Mouse (Mus musculus) splenic B cell, adult 2 months (primary cell): ENCODE results near the gene Fbxo31.

ENCODE experiments used
- DNase-seq: peaks from one replicate; pipeline ENCODE4 v3.0.0-alpha.2; 2011; ENCODE audit warnings: low read depth, low spot score
- H3K27me3 ChIP-seq: 2 replicates; pipeline ENCODE4 v1.6.1; 2012; ENCODE audit warnings: mild to moderate bottlenecking, low read length, moderate library complexity, mixed read lengths; ENCODE audit not compliant: control insufficient read depth, poor library complexity, insufficient read depth, severe bottlenecking
- H3K36me3 ChIP-seq: 2 replicates; pipeline ENCODE4 v1.6.1; 2012; ENCODE audit warnings: mild to moderate bottlenecking, low read length, moderate library complexity, mixed read lengths; ENCODE audit not compliant: control insufficient read depth, poor library complexity, insufficient read depth, severe bottlenecking

The Fbxo31 gene

GRCm38 (mm10) chr8:121573275-121573674 lies 5.3 kb downstream of the Fbxo31 start:
- no peaks in the 10 kb centered on the region for H3K27me3 ChIP-seq
- DNase-seq, result no peak
- no peaks in the 10 kb centered on the region for H3K36me3 ChIP-seq

- H3K27me3 ChIP-seq, result no peaks in the 10 kb centered on the region
- H3K36me3 ChIP-seq, result no peaks in the 10 kb centered on the region
- DNase-seq, result no peak
These were observed 6.5 kb downstream of the Fbxo31 start for GRCm38 (mm10) chr8:121572121-121572520.

GRCm38 (mm10) chr8:121570801-121571200 lies 7.8 kb downstream of the Fbxo31 start:
- H3K36me3 ChIP-seq, result no peaks in the 10 kb centered on the region
- no peak for DNase-seq
- no peaks in the 10 kb centered on the region for H3K27me3 ChIP-seq

DNA sequence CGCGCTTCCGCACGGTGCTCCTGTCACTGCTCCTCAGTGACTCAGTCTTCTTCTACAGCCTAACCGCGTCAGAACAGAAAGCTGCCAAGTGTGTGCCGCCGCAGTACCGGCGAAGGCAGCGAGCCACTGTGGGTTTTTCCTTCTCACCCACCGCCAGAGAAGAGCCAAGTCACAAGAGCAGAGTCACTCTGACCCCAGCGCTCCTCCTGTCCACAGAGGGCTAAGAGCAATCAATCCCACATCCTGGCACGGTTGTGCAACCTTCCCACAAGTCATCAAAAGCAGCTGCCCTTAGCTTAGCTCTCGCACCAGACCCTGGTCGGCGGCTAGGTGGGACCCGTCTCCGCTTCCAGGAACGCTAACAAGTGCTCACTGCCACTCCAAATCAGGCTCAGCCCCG lies 8.3 kb downstream of the Fbxo31 start:
- no peak for DNase-seq
- no peaks in the 10 kb centered on the region for H3K27me3 ChIP-seq

DNA sequence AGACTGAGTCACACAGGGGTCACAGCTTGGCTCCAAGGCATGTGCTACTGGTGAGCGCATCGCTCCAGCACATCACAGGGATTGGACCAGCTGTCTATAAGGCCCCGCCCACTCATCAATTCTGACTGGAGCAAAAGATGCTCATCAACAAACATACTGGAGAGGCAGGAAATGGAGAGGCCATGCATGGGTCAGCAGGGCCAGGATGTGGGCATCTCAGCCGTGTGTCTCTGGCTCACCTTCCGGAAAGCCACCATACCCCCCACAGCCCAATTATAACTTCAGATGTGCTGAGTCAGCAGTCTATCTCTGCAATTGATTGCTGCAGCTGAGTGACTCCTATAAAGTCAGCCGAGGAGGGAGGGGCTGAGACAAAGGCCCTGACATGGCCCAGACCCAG lies 10.3 kb downstream of the Fbxo31 start:
- peaks cover 1% of the 10 kb centered on the region; the same call in 1 of the 2 replicates for H3K36me3 ChIP-seq
- H3K27me3 ChIP-seq, result no peaks in the 10 kb centered on the region
- DNase-seq, result no peak

More for the DNA sequence above, 8.3 kb downstream of the Fbxo31 start:
- no peaks in the 10 kb centered on the region for H3K36me3 ChIP-seq

- Histone ChIP-seq H3K36me3 (peaks cover 1% of the 10 kb centered on the region; the same call in 1 of the 2 replicates), H3K27me3 (no peaks in the 10 kb centered on the region)
- DNase-seq, result no peak
These were observed 14.9 kb downstream of the Fbxo31 start for GRCm38 (mm10) chr8:121563701-121564100.

DNA sequence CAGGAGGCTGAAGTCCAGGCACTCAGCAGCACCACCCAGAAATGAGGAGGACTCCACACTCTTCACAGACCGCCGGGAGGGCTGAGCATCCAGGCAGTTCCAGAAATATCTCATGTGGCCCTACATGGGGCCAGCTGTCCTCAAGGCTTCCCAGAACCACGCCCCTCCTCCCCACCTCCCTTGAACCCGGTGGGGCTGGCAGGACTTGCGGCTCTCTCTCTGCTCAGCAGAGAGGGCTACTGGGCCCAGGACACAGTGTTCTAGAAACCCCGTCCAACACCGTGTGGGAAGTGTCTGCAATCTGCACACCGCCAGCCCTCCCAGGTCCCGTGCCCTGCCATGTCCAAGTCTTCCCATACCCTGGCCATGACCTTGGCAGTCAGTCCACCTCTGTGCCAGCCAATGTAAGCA lies 15.7 kb downstream of the Fbxo31 start:
- H3K36me3 ChIP-seq, result peaks cover 1% of the 10 kb centered on the region; the same call in 1 of the 2 replicates

DNA sequence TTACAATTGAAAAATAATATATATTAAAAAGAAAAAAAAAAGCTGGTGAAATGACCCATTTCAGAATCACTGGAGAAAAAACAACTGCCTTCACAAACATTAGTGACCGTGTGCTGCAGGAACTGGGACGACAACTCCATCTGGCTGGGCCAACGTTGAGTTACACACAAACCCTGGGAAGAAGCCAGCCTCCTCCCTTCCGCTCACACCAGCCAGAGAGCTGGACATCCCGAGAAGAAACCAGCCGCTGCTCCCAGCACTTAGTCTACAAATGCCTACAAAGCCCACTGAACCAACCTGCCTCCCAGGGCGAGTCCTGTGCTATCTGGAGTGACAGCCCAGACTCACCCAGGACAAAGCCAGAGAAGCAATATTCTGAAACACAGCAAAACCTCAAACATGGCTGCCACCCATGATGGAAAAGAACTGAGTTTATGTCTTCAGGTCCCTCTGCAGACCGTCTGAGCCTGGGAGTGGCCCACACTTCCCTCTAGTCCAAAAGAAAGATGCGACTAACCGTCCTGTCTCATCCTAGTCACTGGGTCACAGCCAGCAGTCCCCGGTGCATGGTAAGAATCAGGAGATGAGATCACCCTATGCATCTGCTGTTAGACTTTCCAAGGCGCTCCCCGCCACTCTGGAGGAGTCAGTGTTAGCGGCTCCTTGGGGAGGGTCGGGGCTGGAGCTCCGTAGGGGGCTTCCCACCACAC lies 16.8 kb downstream of the Fbxo31 start:
- no peak for DNase-seq
- Histone ChIP-seq H3K36me3 (peaks cover 1% of the 10 kb centered on the region; the same call in 1 of the 2 replicates), H3K27me3 (no peaks in the 10 kb centered on the region)

More for the DNA sequence above, 15.7 kb downstream of the Fbxo31 start:
- H3K27me3 ChIP-seq, result no peaks in the 10 kb centered on the region
- DNase-seq, result no peak

DNA sequence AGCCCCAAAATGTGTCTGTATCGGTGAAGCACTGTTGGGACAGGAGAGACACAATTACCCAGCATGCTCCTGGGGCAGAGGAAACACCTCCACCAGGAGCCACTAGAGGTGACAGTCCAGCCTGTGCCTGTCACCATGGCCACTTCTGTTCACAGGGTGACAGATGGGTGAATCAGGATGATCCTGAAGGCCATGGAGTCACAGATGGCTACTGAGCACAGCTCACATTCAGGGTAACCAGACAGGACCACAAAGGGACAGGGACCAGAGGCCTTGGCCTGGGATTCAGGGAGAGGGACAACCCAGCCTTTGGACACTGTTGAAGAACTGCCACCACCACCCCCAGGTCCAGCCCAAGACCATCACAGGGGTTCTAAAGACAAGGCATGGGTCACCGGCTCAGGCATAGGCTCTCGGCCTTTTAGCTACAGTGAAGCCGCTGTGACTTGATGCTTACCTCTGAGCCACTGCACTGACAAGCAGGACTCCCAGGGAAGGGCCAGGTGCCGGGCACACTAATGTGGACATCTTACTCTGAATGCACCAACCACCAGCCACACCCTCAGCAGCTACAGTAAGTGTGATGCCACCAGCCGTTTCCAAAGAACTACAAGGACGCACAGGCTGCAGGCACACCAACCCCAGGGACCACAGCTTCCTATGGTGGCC lies 18.0 kb downstream of the Fbxo31 start:
- DNase-seq, result no peak
- H3K36me3 ChIP-seq, result peaks cover 1% of the 10 kb centered on the region; the same call in 1 of the 2 replicates
- H3K27me3 ChIP-seq, result no peaks in the 10 kb centered on the region

DNA sequence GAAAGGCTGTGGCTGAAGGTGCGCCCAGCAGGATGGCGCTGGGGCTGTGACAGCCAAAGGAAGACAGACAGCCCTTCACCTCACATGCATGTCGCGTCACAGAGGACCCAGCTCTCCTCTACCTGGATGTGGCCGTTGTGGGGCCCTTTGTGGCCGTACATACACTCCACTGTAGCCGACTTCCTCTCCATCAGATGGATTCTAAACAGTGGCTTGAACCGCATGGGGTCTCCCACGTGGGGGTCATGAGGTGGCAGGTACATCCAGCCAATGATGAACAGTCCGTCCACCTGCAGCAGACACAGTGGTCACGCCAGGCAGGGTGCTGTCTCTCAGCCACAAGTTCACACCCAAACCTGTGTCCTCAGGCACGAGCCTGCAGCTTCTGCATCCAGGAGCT lies 18.8 kb downstream of the Fbxo31 start:
- DNase-seq, result no peak
- Histone ChIP-seq H3K36me3 (peaks cover 1% of the 10 kb centered on the region; the same call in 1 of the 2 replicates), H3K27me3 (no peaks in the 10 kb centered on the region)

- Histone ChIP-seq H3K27me3 (no peaks in the 10 kb centered on the region), H3K36me3 (peaks cover 3% of the 10 kb centered on the region)
- no peak for DNase-seq
These were observed 20.1 kb downstream of the Fbxo31 start for GRCm38 (mm10) chr8:121558538-121558937.

DNA sequence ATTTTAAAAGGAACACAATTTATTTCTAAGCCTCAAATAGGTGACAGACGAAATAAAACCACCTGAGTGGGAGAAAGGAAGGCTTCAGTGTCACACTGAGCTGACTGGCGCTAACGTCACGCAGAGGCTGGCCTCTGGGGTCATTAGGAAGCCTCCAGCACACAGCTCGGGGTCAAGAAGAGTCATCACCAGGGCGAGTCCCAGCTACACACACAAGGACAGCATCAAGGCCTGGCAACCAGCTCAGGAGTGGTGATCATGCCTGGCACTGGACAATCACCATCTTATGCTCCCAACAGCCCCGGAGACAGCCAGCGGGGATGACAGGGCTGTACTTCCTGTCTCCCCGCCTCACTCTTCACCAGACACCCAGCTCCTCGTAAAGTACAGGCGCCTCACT lies 20.9 kb downstream of the Fbxo31 start:
- no peak for DNase-seq
- H3K27me3 ChIP-seq, result no peaks in the 10 kb centered on the region
- H3K36me3 ChIP-seq, result peaks cover 5% of the 10 kb centered on the region

DNA sequence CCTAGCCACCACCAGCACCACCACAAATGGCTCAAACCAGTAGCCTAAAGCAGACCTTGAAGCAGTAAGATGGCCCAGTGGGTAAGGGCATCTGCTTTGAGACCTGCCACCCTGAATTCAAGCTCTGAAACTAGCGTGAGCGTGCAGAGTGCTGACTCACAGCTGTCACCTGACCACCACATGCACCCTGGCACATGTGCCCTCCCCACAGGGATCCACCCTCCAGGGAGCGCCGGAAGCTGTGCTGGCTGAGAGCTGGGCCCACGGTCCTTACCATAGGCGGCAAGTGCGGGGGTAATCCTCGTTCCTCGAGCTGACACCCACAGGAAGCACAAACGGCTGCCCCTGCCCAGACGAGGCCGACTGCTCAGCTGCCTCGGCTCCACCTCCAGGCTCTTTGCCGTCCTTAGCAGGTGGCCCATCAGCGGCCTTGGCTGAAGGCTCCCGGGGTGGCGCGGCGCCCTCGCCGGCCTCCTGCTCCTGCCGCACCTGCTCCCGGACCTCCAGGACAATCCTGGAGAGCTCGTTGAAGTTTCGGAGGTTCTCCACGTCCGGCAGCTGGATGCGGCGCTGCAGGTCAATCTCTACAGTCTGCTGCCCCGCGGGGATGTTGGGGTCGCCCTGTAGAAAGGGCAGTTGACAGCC lies 24.7 kb downstream of the Fbxo31 start:
- no peak for DNase-seq
- Histone ChIP-seq H3K27me3 (no peaks in the 10 kb centered on the region), H3K36me3 (peaks cover 5% of the 10 kb centered on the region)

DNA sequence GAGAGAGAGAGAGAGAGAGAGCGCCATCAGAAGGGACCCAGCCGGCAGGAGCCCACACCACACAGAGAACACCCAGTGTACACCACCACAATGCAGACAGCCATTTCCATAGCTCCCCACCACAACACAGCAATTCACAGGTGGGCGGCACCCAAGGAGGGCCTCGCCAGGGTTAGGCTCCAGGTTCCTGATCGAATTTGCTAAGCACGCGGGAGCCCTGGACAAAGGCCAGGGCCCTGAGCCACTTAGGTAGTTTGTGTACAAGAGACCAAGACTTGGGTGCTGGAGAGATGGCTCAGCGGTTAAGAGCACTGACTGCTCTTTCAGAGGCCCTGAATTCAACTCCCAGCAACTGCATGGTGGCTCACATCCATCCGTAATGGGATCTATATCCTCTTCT lies 26.1 kb downstream of the Fbxo31 start:
- no peaks in the 10 kb centered on the region for H3K27me3 ChIP-seq
- no peak for DNase-seq

More for the DNA sequence above, 26.1 kb downstream of the Fbxo31 start:
- H3K36me3 ChIP-seq, result peaks cover 5% of the 10 kb centered on the region
